Mouse (Mus musculus): Measurements from ENCODE around the gene Adamts7.

GRCm38 (mm10) chr9:90244301-90245151 lies 81.7 kb downstream of the Adamts7 start:
- TF ChIP-seq POLR2A (IDR thresholded peaks at IDR 0.05; ENCODE audit: insufficient read length, low read depth), result no peak
- TF ChIP-seq E2F4 (IDR thresholded peaks at IDR 0.05; ENCODE audit: insufficient read depth), result no peak
- no peak for TF ChIP-seq MYOD1 (IDR thresholded peaks at IDR 0.05; ENCODE audit: control insufficient read depth in 1 of 3, insufficient read length in 2 of 3, low read depth in 2 of 3)
- no peak for TF ChIP-seq MAX (IDR thresholded peaks at IDR 0.05; ENCODE audit: low read depth)
- no peak for TF ChIP-seq SRF (IDR thresholded peaks at IDR 0.05; ENCODE audit: control insufficient read depth, insufficient read length, low read depth)
- no peak for TF ChIP-seq TCF12 (IDR thresholded peaks at IDR 0.05; ENCODE audit: insufficient read depth, poor library complexity, severe bottlenecking)
- TF ChIP-seq USF1 (IDR thresholded peaks at IDR 0.05; ENCODE audit: low read depth), result no peak
- TF ChIP-seq TCF3 (IDR thresholded peaks at IDR 0.05; ENCODE audit: insufficient read length, low read depth), result no peak
- TF ChIP-seq CEBPB (IDR thresholded peaks at IDR 0.05; ENCODE audit: insufficient read depth, poor library complexity, severe bottlenecking), result no peak
- TF ChIP-seq MYOG (IDR thresholded peaks at IDR 0.05; ENCODE audit: control insufficient read depth in 1 of 3, insufficient read depth in 1 of 3, insufficient read length in 2 of 3, low read depth in 2 of 3), result no peak

Data from myocyte (in vitro differentiated cells).